Mouse (Mus musculus) CH12.LX (cell line): ENCODE measurements at regions not wholly inside any gene's neighbourhood (a gene's known extent, or its start where the extent isn't known, plus 50 kb on each side); places are given as distances from the start of the nearest gene placed in this dataset.

Source experiments
- HCFC1 ChIP-seq: IDR thresholded peaks from 2 replicates; pipeline ENCODE4 v1.6.1; 2012; ENCODE audit warnings: low read depth, mild to moderate bottlenecking, inconsistent platforms, low read length, improper control_type of control experiment
- POLR2A ChIP-seq: IDR thresholded peaks from 2 replicates; pipeline ENCODE4 v1.6.1; 2011; ENCODE audit warnings: low read depth, mild to moderate bottlenecking, improper control_type of control experiment, low read length

DNA sequence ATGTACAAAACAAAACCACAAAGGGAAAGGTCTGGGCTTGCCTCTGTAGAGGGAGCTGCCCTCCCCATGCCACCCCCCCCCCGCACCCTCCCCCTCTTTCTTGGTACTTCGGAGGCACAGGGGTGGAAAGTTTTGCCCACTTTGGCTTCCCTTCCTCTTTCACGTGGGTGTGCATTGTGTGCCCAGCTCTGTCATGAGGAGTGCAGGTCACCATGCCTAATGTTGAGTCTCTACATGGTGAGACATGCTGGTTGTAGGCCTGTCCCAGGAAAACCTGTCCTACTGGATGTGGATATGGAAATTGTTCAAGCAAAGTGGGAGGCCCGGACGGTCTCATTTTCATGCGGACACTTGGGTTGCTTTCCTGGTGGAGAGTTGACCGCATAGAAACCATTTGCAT lies 93.2 kb downstream of the Klf5 start:
- TF ChIP-seq POLR2A, result no peak; the same call in 1 of the 2 replicates
- TF ChIP-seq HCFC1, result no peak
